Mouse (Mus musculus) CH12.LX (cell line): ENCODE results near the gene Cebpg. TPM values are rescaled to one million over a fixed set of nuclear protein-coding genes. Genes with fewer than 3 reads are reported as not detected.

Experiments
- DNase-seq: peaks from one replicate; pipeline ENCODE4 v3.0.0-alpha.2; 2013; ENCODE audit errors: extremely low read depth
- H3K27ac ChIP-seq: 2 replicates; pipeline ENCODE4 v1.5.1; 2012; ENCODE audit warnings: low read depth, mild to moderate bottlenecking, control low read depth, moderate library complexity; ENCODE audit not compliant: insufficient read depth
- H3K27me3 ChIP-seq: replicated peaks from 2 replicates; pipeline ENCODE3; 2012; ENCODE audit warnings: inconsistent platforms
- H3K36me3 ChIP-seq, 2 experiments: replicated peaks in 1 of 2; 2 replicates each; pipeline versions ENCODE3 to v1.6.1; 2012; ENCODE audit warnings: inconsistent platforms in 1 of 2, low read length in 1 of 2, mild to moderate bottlenecking in 1 of 2, mixed read lengths in 1 of 2, moderate library complexity in 1 of 2; ENCODE audit not compliant: control insufficient read depth in 1 of 2, insufficient read depth in 1 of 2
- H3K4me1 ChIP-seq, 2 experiments: 2 replicates each; pipeline ENCODE4 v1.6.1; 2012; ENCODE audit warnings: inconsistent platforms in 1 of 2, moderate library complexity in 1 of 2; ENCODE audit not compliant: insufficient read depth in 2 of 2, control insufficient read depth in 1 of 2
- H3K4me2 ChIP-seq: 2 replicates; pipeline ENCODE4 v1.6.1; 2012; ENCODE audit warnings: low read depth, mild to moderate bottlenecking, control low read depth; ENCODE audit not compliant: poor library complexity, insufficient read depth, severe bottlenecking
- H3K4me3 ChIP-seq, 3 experiments: fragments of 150-350 bp in 1 of 3; sonication (generic) in 1 of 3; replicated peaks in 1 of 3; 2 replicates each; pipeline versions ENCODE3 to v1.5.1; 2011 to 2012; ENCODE audit warnings: low read depth in 2 of 3, low read length in 2 of 3, mild to moderate bottlenecking in 2 of 3, moderate library complexity in 2 of 3, control low read depth in 1 of 3, improper control_type of control experiment in 1 of 3, inconsistent platforms in 1 of 3, mixed read lengths in 1 of 3; ENCODE audit not compliant: poor library complexity in 1 of 3
- H3K79me2 ChIP-seq: replicated peaks from 2 replicates; pipeline ENCODE4 v1.6.1; 2012; ENCODE audit warnings: mild to moderate bottlenecking, moderate library complexity; ENCODE audit not compliant: control insufficient read depth, poor library complexity, insufficient read depth, severe bottlenecking; ENCODE audit errors: extremely low read depth
- H3K9ac ChIP-seq: 2 replicates; pipeline ENCODE4 v1.6.1; 2012; ENCODE audit warnings: low read depth, mild to moderate bottlenecking, control low read depth, moderate library complexity; ENCODE audit not compliant: insufficient read depth
- H3K9me3 ChIP-seq: replicated peaks from 2 replicates; pipeline ENCODE3; 2012; ENCODE audit warnings: low read length, inconsistent platforms, mixed read lengths
- CHD1 ChIP-seq: IDR thresholded peaks from 2 replicates; pipeline ENCODE4 v1.6.1; 2012; ENCODE audit warnings: low read depth, low read length, improper control_type of control experiment, inconsistent platforms
- CTCF ChIP-seq, 2 experiments: IDR thresholded peaks in 1 of 2; conservative IDR thresholded peaks in 1 of 2; 2 replicates each; pipeline ENCODE4 v1.5.1; 2011 to 2012; ENCODE audit warnings: low read depth in 2 of 2, low read length in 2 of 2, improper control_type of control experiment in 1 of 2, inconsistent platforms in 1 of 2, mild to moderate bottlenecking in 1 of 2, moderate library complexity in 1 of 2
- ELF1 ChIP-seq: IDR thresholded peaks from 2 replicates; pipeline ENCODE4 v1.6.1; 2014; ENCODE audit warnings: low read depth, mild to moderate bottlenecking, inconsistent platforms, low read length, improper control_type of control experiment
- ETS1 ChIP-seq: conservative IDR thresholded peaks from 2 replicates; pipeline ENCODE4 v1.6.1; 2012; ENCODE audit warnings: low read depth, mild to moderate bottlenecking, inconsistent platforms, low read length, improper control_type of control experiment, moderate library complexity
- GABPA ChIP-seq: IDR thresholded peaks from 2 replicates; pipeline ENCODE4 v1.6.1; 2012; ENCODE audit warnings: low read depth, low read length, improper control_type of control experiment, inconsistent platforms; ENCODE audit not compliant: insufficient replicate concordance
- HCFC1 ChIP-seq: IDR thresholded peaks from 2 replicates; pipeline ENCODE4 v1.6.1; 2012; ENCODE audit warnings: low read depth, mild to moderate bottlenecking, inconsistent platforms, low read length, improper control_type of control experiment
- IRF4 ChIP-seq: IDR thresholded peaks from 2 replicates; pipeline ENCODE4 v1.6.1; 2014; ENCODE audit warnings: low read depth, mild to moderate bottlenecking, inconsistent platforms, low read length, improper control_type of control experiment
- JUN ChIP-seq: IDR thresholded peaks from 2 replicates; pipeline ENCODE4 v1.6.1; 2011; ENCODE audit warnings: low read depth, mild to moderate bottlenecking, low read length, improper control_type of control experiment, moderate library complexity; ENCODE audit not compliant: insufficient read depth
- JUND ChIP-seq: conservative IDR thresholded peaks from 2 replicates; pipeline ENCODE4 v1.6.1; 2011; ENCODE audit warnings: low read depth, low read length, improper control_type of control experiment
- KAT2A ChIP-seq: IDR thresholded peaks from 2 replicates; pipeline ENCODE4 v1.6.1; 2012; ENCODE audit warnings: low read length, improper control_type of control experiment, inconsistent platforms; ENCODE audit not compliant: insufficient replicate concordance
- MAFK ChIP-seq: IDR thresholded peaks from 2 replicates; pipeline ENCODE4 v1.6.1; 2011; ENCODE audit warnings: low read length, improper control_type of control experiment; ENCODE audit not compliant: insufficient replicate concordance
- MAX ChIP-seq: IDR thresholded peaks from 2 replicates; pipeline ENCODE4 v1.6.1; 2011; ENCODE audit warnings: low read length, improper control_type of control experiment
- NRF1 ChIP-seq: IDR thresholded peaks from 2 replicates; pipeline ENCODE4 v1.6.1; 2014; ENCODE audit warnings: low read depth, mild to moderate bottlenecking, inconsistent platforms, low read length, improper control_type of control experiment, moderate library complexity
- PAX5 ChIP-seq: IDR thresholded peaks from 2 replicates; pipeline ENCODE4 v1.6.1; 2012; ENCODE audit warnings: low read length, inconsistent platforms, mixed read lengths
- POLR2A ChIP-seq: IDR thresholded peaks from 2 replicates; pipeline ENCODE4 v1.6.1; 2011; ENCODE audit warnings: low read depth, mild to moderate bottlenecking, improper control_type of control experiment, low read length
- POLR2AphosphoS2 ChIP-seq: IDR thresholded peaks from 2 replicates; pipeline ENCODE4 v1.6.1; 2011; ENCODE audit warnings: low read depth, low read length, improper control_type of control experiment
- SMC3 ChIP-seq: IDR thresholded peaks from 2 replicates; pipeline ENCODE4 v1.6.1; 2011; ENCODE audit warnings: low read depth, low read length, improper control_type of control experiment
- TBP ChIP-seq: conservative IDR thresholded peaks from 2 replicates; pipeline ENCODE4 v1.6.1; 2011; ENCODE audit warnings: low read depth, low read length, improper control_type of control experiment
- TCF12 ChIP-seq: IDR thresholded peaks from 2 replicates; pipeline ENCODE4 v1.6.1; 2014; ENCODE audit warnings: low read depth, mild to moderate bottlenecking, inconsistent platforms, low read length, improper control_type of control experiment
- UBTF ChIP-seq: IDR thresholded peaks from 2 replicates; pipeline ENCODE4 v1.6.1; 2012; ENCODE audit warnings: low read depth, mild to moderate bottlenecking, inconsistent platforms, low read length, improper control_type of control experiment, moderate library complexity
- USF1 ChIP-seq: IDR thresholded peaks from 2 replicates; pipeline ENCODE4 v1.6.1; 2014; ENCODE audit warnings: low read depth, mild to moderate bottlenecking, inconsistent platforms, low read length, improper control_type of control experiment
- USF2 ChIP-seq: conservative IDR thresholded peaks from 2 replicates; pipeline ENCODE4 v1.6.1; 2011; ENCODE audit warnings: low read depth, low read length, improper control_type of control experiment
- ZC3H11A ChIP-seq: IDR thresholded peaks from 2 replicates; pipeline ENCODE4 v1.6.1; 2012; ENCODE audit warnings: low read depth, mild to moderate bottlenecking, inconsistent platforms, low read length, improper control_type of control experiment
- ZMIZ1 ChIP-seq: IDR thresholded peaks from 2 replicates; pipeline ENCODE4 v1.6.1; 2012; ENCODE audit warnings: low read depth, mild to moderate bottlenecking, inconsistent platforms, low read length, improper control_type of control experiment
- ZNF384 ChIP-seq: IDR thresholded peaks from 2 replicates; pipeline ENCODE4 v1.6.1; 2012; ENCODE audit warnings: low read depth, low read length, improper control_type of control experiment, inconsistent platforms
- dilution Hi-C: fragments of 300-500 bp; cut with MboI; formaldehyde crosslinking; loops from 2 replicates; pipeline ENCODE4 v1.14.3; 2020; ENCODE audit warnings: low sequenced_read_pairs; ENCODE audit not compliant: extremely low pct_unique_long_range_greater_than_20kb, extremely low pct_ligation_motif_present
- in situ Hi-C: fragments of 300-500 bp; cut with MboI; formaldehyde crosslinking; loops from 3 replicates; pipeline ENCODE4 v1.14.3; 2019; ENCODE audit warnings: low sequenced_read_pairs, low pct_ligation_motif_present, low pct_unique_long_range_greater_than_20kb, mixed read lengths
- polyA plus RNA-seq: library from polyadenylated mRNA; unstranded; fragments of >175 nt; gene quantifications from 2 replicates; pipeline ENCODE4 v1.2.1, GENCODE M21; 2012; ENCODE audit warnings: low read depth; ENCODE audit not compliant: insufficient read length
- total RNA-seq, 2 experiments: library from RNA; depleted of rRNA; stranded (reverse); fragments of 300-350 nt in 1 of 2; fragments of >200 nt in 1 of 2; gene quantifications; 2 replicates each; pipeline ENCODE4 v1.2.3; 2012 to 2014

The Cebpg gene
- total and polyA plus RNA-seq, 3 experiments = 23.5 to 34.6 (median 25.3) TPM

DNA sequence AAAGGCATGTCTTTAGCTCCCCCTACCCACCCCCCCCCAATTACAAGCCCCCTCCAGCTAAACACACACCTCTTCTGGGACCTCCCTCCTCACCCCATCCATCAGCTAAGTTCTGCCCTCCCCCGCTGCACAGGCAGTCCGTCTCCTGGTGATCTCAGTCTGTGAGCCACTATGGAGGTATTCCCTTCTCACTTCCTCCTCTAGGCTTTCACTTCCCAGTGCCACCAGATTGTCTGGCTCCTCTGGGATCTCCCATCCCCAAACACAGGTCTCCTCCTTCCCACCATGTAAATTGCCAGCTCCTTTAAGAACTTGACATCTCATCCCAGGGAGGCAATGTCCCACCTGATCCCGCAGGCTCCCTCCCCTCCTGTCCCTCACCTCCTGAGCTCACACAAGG, 9.6 kb upstream of the Cebpg start:
- no peak for TF ChIP-seq TBP
- TF ChIP-seq ZNF384 = no peak
- no peak for TF ChIP-seq ZMIZ1
- no peak for TF ChIP-seq CTCF (conservative IDR thresholded peaks at IDR 0.05 in 1 of 2, IDR thresholded peaks at IDR 0.05 in 1 of 2; ENCODE audit: low read depth in 2 of 2, low read length in 2 of 2)
- no peak for TF ChIP-seq ELF1
- TF ChIP-seq POLR2A = no peak
- TF ChIP-seq NRF1 = no peak
- TF ChIP-seq HCFC1 = no peak
- TF ChIP-seq POLR2AphosphoS2 = no peak
- TF ChIP-seq KAT2A = no peak
- no peak for TF ChIP-seq USF2
- no peak for TF ChIP-seq GABPA
- no peak for TF ChIP-seq ETS1
- no peak for TF ChIP-seq MAX
- no peak for TF ChIP-seq UBTF
- no peak for TF ChIP-seq JUND
- no peak for TF ChIP-seq ZC3H11A
- no peak for TF ChIP-seq USF1
- H3K79me2 ChIP-seq = no peaks in the 10 kb centered on the region
- no peak overlapping the region for H3K27ac ChIP-seq
- H3K36me3 ChIP-seq = no peaks in the 10 kb centered on the region
- H3K9me3 ChIP-seq = no peaks in the 10 kb centered on the region
- H3K4me2 ChIP-seq = no peak overlapping the region
- no peak overlapping the region for H3K4me3 ChIP-seq
- dilution Hi-C loops (no loop called here), in situ Hi-C loops (no loop called here)
- no peaks in the 10 kb centered on the region for H3K27me3 ChIP-seq
- no peak overlapping the region for H3K9ac ChIP-seq
- no peak for DNase-seq
- H3K4me1 ChIP-seq = peaks cover 8 to 12% of the 10 kb centered on the region in 2 experiments

DNA sequence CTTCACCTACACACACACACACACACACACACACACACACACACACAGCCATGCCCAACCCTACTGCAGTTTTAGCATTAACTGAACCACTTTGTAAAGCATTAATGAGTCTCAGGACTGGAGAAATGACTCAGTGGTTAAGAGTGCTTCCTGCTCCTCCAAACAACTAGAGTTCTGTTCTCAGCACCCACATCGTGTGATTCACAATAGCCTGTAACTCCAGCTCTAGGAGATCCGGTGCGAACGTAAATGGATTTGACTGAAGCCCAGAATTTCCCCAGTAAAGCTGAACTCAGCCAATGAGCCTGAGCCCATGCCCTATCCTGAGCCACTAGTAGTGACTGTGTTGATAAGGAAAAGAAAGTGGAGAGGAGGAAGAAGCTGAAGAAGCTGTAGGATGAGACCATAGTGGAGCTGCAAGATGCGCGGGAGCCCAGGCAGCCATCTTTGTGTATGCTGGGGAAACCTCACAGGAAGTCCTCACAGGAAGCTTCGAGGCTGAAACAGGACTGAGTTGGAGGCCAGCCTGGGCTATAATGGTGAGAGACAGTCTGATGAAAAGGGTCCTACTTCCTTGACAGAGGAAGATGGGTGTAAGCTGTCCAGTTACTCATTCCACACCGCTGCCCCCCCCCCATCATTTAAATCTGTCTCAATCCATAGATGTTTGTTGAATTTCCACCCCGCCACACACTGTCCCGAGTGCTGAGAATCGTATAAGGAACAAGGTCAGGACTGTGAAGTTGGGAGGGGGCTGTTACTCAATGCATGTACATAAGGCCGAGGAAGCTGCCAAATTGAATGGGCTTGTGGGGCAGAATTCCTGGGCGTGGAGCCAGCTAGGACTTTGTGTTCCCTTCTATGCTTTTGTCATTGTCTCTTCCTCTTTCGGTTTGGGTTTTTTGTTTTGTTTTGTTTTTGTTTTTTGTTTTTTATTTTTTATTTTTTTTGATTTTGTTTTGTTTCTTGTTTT, 8.2 kb upstream of the Cebpg start:
- H3K4me2 ChIP-seq = no peak overlapping the region
- no peaks in the 10 kb centered on the region for H3K79me2 ChIP-seq
- dilution Hi-C loops = no loop called here
- no peak overlapping the region for H3K27ac ChIP-seq
- no peaks in the 10 kb centered on the region for H3K27me3 ChIP-seq
- H3K9me3 ChIP-seq = peaks cover 4% of the 10 kb centered on the region
- in situ Hi-C loops = no loop called here
- no peak for TF ChIP-seq USF2
- TF ChIP-seq JUN = no peak
- TF ChIP-seq PAX5 = no peak
- no peak for TF ChIP-seq UBTF
- TF ChIP-seq CTCF (conservative IDR thresholded peaks at IDR 0.05 in 1 of 2, IDR thresholded peaks at IDR 0.05 in 1 of 2; ENCODE audit: low read depth in 2 of 2, low read length in 2 of 2) = no peak
- TF ChIP-seq CHD1 = no peak
- TF ChIP-seq SMC3 = no peak
- TF ChIP-seq GABPA = no peak
- no peak for TF ChIP-seq IRF4
- no peak for TF ChIP-seq MAFK
- no peak for TF ChIP-seq TCF12
- TF ChIP-seq, all 38 proteins: peak for 0
- H3K9ac ChIP-seq = no peak overlapping the region
- H3K4me3 ChIP-seq = no peak overlapping the region
- peaks cover 8 to 12% of the 10 kb centered on the region in 2 experiments for H3K4me1 ChIP-seq
- H3K36me3 ChIP-seq = no peaks in the 10 kb centered on the region
- no peak for DNase-seq
